In genomic region chr5:121815067-121815466, GRCm38 (mm10) we compare ENCODE assay signal across 8 mouse cellular contexts. TPM values are rescaled to one million over a fixed set of nuclear protein-coding genes. Genes with fewer than 3 reads are reported as not detected.
DNase-seq lines count a peak whose midpoint lies in the region; ATAC-seq and TF ChIP-seq lines count a peak whose summit lies in the region.

No protein-coding gene starts in this region.

- H3K27me3 ChIP-seq in forebrain, postnatal 0 days (ENCODE audit: insufficient read depth, low read length): no peaks in the 10 kb centered on the region
- no peaks in the 10 kb centered on the region for H3K27me3 ChIP-seq in forebrain, embryonic 16.5 days (replicated peaks; ENCODE audit: control insufficient read depth, insufficient read depth, low read length)
- no peaks in the 10 kb centered on the region for H3K27me3 ChIP-seq in embryonic facial prominence, embryonic 14.5 days (replicated peaks; ENCODE audit: control insufficient read depth, insufficient read depth, low read length)
- no peaks in the 10 kb centered on the region for H3K27me3 ChIP-seq in lung, postnatal 0 days (replicated peaks; ENCODE audit: insufficient read depth, low read length)
- H3K27me3 ChIP-seq in stomach, postnatal 0 days (ENCODE audit: control insufficient read depth, insufficient read depth, low read length): no peaks in the 10 kb centered on the region

- TF ChIP-seq EP300 in lung, postnatal 0 days (IDR thresholded peaks at IDR 0.05): no peak
- no peak for TF ChIP-seq EP300 in stomach, postnatal 0 days (optimal IDR thresholded peaks at IDR 0.05)

- 68% methylated on average over 3 of the region's 3 CpGs for WGBS in forebrain, postnatal 0 days
- 69% methylated on average over 3 of the region's 3 CpGs for WGBS in forebrain, embryonic 16.5 days
- 54% methylated on average over 3 of the region's 3 CpGs for WGBS in embryonic facial prominence, embryonic 14.5 days
- 58% methylated on average over 3 of the region's 3 CpGs for WGBS in lung, postnatal 0 days
- WGBS in stomach, postnatal 0 days: 56% methylated on average over 3 of the region's 3 CpGs

- no peak; the same call in 1 of the 2 replicates for ATAC-seq in forebrain, postnatal 0 days
- ATAC-seq in forebrain, embryonic 16.5 days: no peak
- ATAC-seq in embryonic facial prominence, embryonic 14.5 days (ENCODE audit: low read depth): peak; percentile 42; the same call in 1 of the 2 replicates
- ATAC-seq in lung, postnatal 0 days: peak; percentile 73
- peak; percentile 64 for ATAC-seq in stomach, postnatal 0 days (ENCODE audit: low FRiP score, low TSS enrichment)

- H3K4me1 ChIP-seq in forebrain, postnatal 0 days (ENCODE audit: insufficient read depth): no peaks in the 10 kb centered on the region
- H3K4me1 ChIP-seq in forebrain, embryonic 16.5 days (replicated peaks; ENCODE audit: control insufficient read depth, insufficient read depth, low read length): no peaks in the 10 kb centered on the region
- no peaks in the 10 kb centered on the region for H3K4me1 ChIP-seq in embryonic facial prominence, embryonic 14.5 days (ENCODE audit: control insufficient read depth, insufficient read depth, low read length)
- H3K4me1 ChIP-seq in lung, postnatal 0 days (ENCODE audit: insufficient read depth, low read depth, low read length): no peaks in the 10 kb centered on the region
- H3K4me1 ChIP-seq in stomach, postnatal 0 days (replicated peaks; ENCODE audit: control insufficient read depth, insufficient read depth): no peaks in the 10 kb centered on the region

- peak; percentile 34 for DNase-seq in forebrain, postnatal 0 days
- peak; percentile 87 for DNase-seq in 3T3-L1 (ENCODE audit: low read depth, low spot score)
- peak; percentile 74 for DNase-seq in adrenal gland, postnatal 10 days
- DNase-seq in embryonic facial prominence, embryonic 14.5 days (ENCODE audit: low spot score): peak; percentile 77
- DNase-seq in kidney, adult 9 months: peak; percentile 89
- peak; percentile 91 for DNase-seq in lung, postnatal 0 days (ENCODE audit: low spot score)
- DNase-seq in stomach, postnatal 0 days (ENCODE audit: low spot score): peak; percentile 50

- H3K4me2 ChIP-seq in forebrain, postnatal 0 days (ENCODE audit: low read depth): no peak overlapping the region
- H3K4me2 ChIP-seq in forebrain, embryonic 16.5 days (ENCODE audit: low read length): no peak overlapping the region
- no peak overlapping the region for H3K4me2 ChIP-seq in embryonic facial prominence, embryonic 14.5 days (ENCODE audit: low read depth, low read length)
- H3K4me2 ChIP-seq in lung, postnatal 0 days (replicated peaks; ENCODE audit: low read depth, low read length): no peak overlapping the region
- H3K4me2 ChIP-seq in stomach, postnatal 0 days (replicated peaks; ENCODE audit: low read depth): no peak overlapping the region

- peaks cover 90% of the 10 kb centered on the region for H3K36me3 ChIP-seq in forebrain, postnatal 0 days (ENCODE audit: insufficient read depth)
- peaks cover 40% of the 10 kb centered on the region for H3K36me3 ChIP-seq in forebrain, embryonic 16.5 days (ENCODE audit: control insufficient read depth, insufficient read depth)
- H3K36me3 ChIP-seq in embryonic facial prominence, embryonic 14.5 days (ENCODE audit: control insufficient read depth, insufficient read depth, low read length): peaks cover 95% of the 10 kb centered on the region
- H3K36me3 ChIP-seq in lung, postnatal 0 days (ENCODE audit: insufficient read depth, low read length): peaks cover 51% of the 10 kb centered on the region
- H3K36me3 ChIP-seq in stomach, postnatal 0 days (ENCODE audit: control insufficient read depth, insufficient read depth, low read length): peaks cover 47% of the 10 kb centered on the region

- H3K27ac ChIP-seq in forebrain, postnatal 0 days (ENCODE audit: low read depth, low read length): no peak overlapping the region
- no peak overlapping the region for H3K27ac ChIP-seq in forebrain, embryonic 16.5 days (ENCODE audit: low read length)
- H3K27ac ChIP-seq in embryonic facial prominence, embryonic 14.5 days (replicated peaks; ENCODE audit: low read depth, low read length): no peak overlapping the region
- H3K27ac ChIP-seq in lung, postnatal 0 days (ENCODE audit: low read length): no peak overlapping the region
- no peak overlapping the region for H3K27ac ChIP-seq in stomach, postnatal 0 days (replicated peaks)

- H3K9ac ChIP-seq in forebrain, postnatal 0 days: no peak overlapping the region
- no peak overlapping the region for H3K9ac ChIP-seq in forebrain, embryonic 16.5 days (replicated peaks; ENCODE audit: low read depth, low read length)
- no peak overlapping the region for H3K9ac ChIP-seq in embryonic facial prominence, embryonic 14.5 days (ENCODE audit: low read depth, low read length)
- H3K9ac ChIP-seq in lung, postnatal 0 days (replicated peaks; ENCODE audit: low read depth): no peak overlapping the region
- H3K9ac ChIP-seq in stomach, postnatal 0 days (ENCODE audit: low read length): no peak overlapping the region

- H3K9me3 ChIP-seq in forebrain, postnatal 0 days (ENCODE audit: low read length): no peaks in the 10 kb centered on the region
- H3K9me3 ChIP-seq in forebrain, embryonic 16.5 days (ENCODE audit: control insufficient read depth, low read length): no peaks in the 10 kb centered on the region
- no peaks in the 10 kb centered on the region for H3K9me3 ChIP-seq in embryonic facial prominence, embryonic 14.5 days (ENCODE audit: control insufficient read depth, low read length)
- no peaks in the 10 kb centered on the region for H3K9me3 ChIP-seq in lung, postnatal 0 days (ENCODE audit: low read length)
- no peaks in the 10 kb centered on the region for H3K9me3 ChIP-seq in stomach, postnatal 0 days (ENCODE audit: control insufficient read depth, low read length)

- peak; percentile 65 for TF ChIP-seq CTCF in forebrain, postnatal 0 days (IDR thresholded peaks at IDR 0.05; ENCODE audit: low read depth)
- peak; percentile 89 for TF ChIP-seq CTCF in lung, postnatal 0 days (IDR thresholded peaks at IDR 0.05)
- peak; percentile 85 for TF ChIP-seq CTCF in stomach, postnatal 0 days (IDR thresholded peaks at IDR 0.05; ENCODE audit: low read depth)

- H3K4me3 ChIP-seq in forebrain, postnatal 0 days (ENCODE audit: low read depth, low read length): no peak overlapping the region
- H3K4me3 ChIP-seq in forebrain, embryonic 16.5 days (replicated peaks; ENCODE audit: low read length): no peak overlapping the region
- H3K4me3 ChIP-seq in embryonic facial prominence, embryonic 14.5 days (ENCODE audit: low read depth, low read length): no peak overlapping the region
- no peak overlapping the region for H3K4me3 ChIP-seq in lung, postnatal 0 days (ENCODE audit: low read depth, low read length)
- H3K4me3 ChIP-seq in stomach, postnatal 0 days (ENCODE audit: low read depth, low read length): no peak overlapping the region

RNA-seq across cellular contexts. Expression of gene Sh2b3, which starts 22.4 kb away (rescaled TPM):
- total RNA-seq in forebrain, postnatal 0 days (2014; rRNA removed): 11.7 and 14.1 TPM in 2 replicates
- polyA plus RNA-seq in forebrain, postnatal 0 days (2015; fragmentation: Nextera tagmentation; extraction: Ambion mirVana): 4.6 and 6.2 TPM in 2 replicates
- 5.5 and 5.9 TPM in 2 replicates for polyA plus RNA-seq in forebrain, embryonic 16.5 days (2015; fragmentation: Nextera tagmentation; extraction: Ambion mirVana)
- 10 to 100 TPM; 37.0 to 41.7 TPM for total RNA-seq in adrenal gland, postnatal 10 days (2021)
- polyA plus RNA-seq in embryonic facial prominence, embryonic 14.5 days (2014; fragmentation: Nextera tagmentation; extraction: Ambion mirVana): 17.8 and 18.3 TPM in 2 replicates
- 24.4 and 26.2 TPM in 2 replicates for polyA plus RNA-seq in lung, postnatal 0 days (2015; fragmentation: Nextera tagmentation; extraction: Ambion mirVana)
- polyA plus RNA-seq in stomach, postnatal 0 days (2015; fragmentation: Nextera tagmentation; extraction: Ambion mirVana): 7.9 and 8.6 TPM in 2 replicates

RNA-seq across cellular contexts. Expression of gene Pheta1, which starts 33.7 kb away (rescaled TPM):
- total RNA-seq in forebrain, postnatal 0 days (2014; rRNA removed): 49.7 and 51.5 TPM in 2 replicates
- polyA plus RNA-seq in forebrain, postnatal 0 days (2015; fragmentation: Nextera tagmentation; extraction: Ambion mirVana): 36.3 and 38.7 TPM in 2 replicates
- 55.7 TPM in 2 replicates for polyA plus RNA-seq in forebrain, embryonic 16.5 days (2015; fragmentation: Nextera tagmentation; extraction: Ambion mirVana)
- total RNA-seq in adrenal gland, postnatal 10 days (2021): 10 to 100 TPM; 10.1 to 10.6 TPM
- 18.8 and 20.3 TPM in 2 replicates for polyA plus RNA-seq in embryonic facial prominence, embryonic 14.5 days (2014; fragmentation: Nextera tagmentation; extraction: Ambion mirVana)
- 22.7 and 23.4 TPM in 2 replicates for polyA plus RNA-seq in lung, postnatal 0 days (2015; fragmentation: Nextera tagmentation; extraction: Ambion mirVana)
- 24.3 and 26.7 TPM in 2 replicates for polyA plus RNA-seq in stomach, postnatal 0 days (2015; fragmentation: Nextera tagmentation; extraction: Ambion mirVana)

Comparison
In these comparisons a context has a peak if more than half of its experiments do, and no peak if none do; other contexts are left out.
1. ATAC-seq: peak in embryonic facial prominence, embryonic 14.5 days (single experiment), lung, postnatal 0 days (single experiment) and stomach, postnatal 0 days (single experiment); none in forebrain, postnatal 0 days (single experiment) and forebrain, embryonic 16.5 days (single experiment).
2. DNase-seq: peak in every context shown above with its lines; median percentile 91 in lung, postnatal 0 days; 89 in kidney, adult 9 months; 87 in 3T3-L1; 77 in embryonic facial prominence, embryonic 14.5 days; 74 in adrenal gland, postnatal 10 days; 50 in stomach, postnatal 0 days; 34 in forebrain, postnatal 0 days.
3. Peak in every context shown above with its lines, with median percentiles within 50 percentile points of each other: CTCF ChIP-seq.